Mouse (Mus musculus): ENCODE data around the gene Nf2.

- TF ChIP-seq CTCF (IDR thresholded peaks at IDR 0.05; ENCODE audit: borderline replicate concordance, extremely low read depth, insufficient read depth, insufficient read length) = no peak
- TF ChIP-seq POLR2A (IDR thresholded peaks at IDR 0.05; ENCODE audit: borderline replicate concordance, extremely low read depth, insufficient read depth, insufficient read length, poor library complexity, severe bottlenecking) = no peak
Measured at GRCm38 (mm10) chr11:4740785-4741184, 108.6 kb downstream of the Nf2 start.

Measured in brain, embryonic 14.5 days (tissue).